Mouse (Mus musculus): Measurements from ENCODE around the gene Tmcc3.

Gene Tmcc3

DNA sequence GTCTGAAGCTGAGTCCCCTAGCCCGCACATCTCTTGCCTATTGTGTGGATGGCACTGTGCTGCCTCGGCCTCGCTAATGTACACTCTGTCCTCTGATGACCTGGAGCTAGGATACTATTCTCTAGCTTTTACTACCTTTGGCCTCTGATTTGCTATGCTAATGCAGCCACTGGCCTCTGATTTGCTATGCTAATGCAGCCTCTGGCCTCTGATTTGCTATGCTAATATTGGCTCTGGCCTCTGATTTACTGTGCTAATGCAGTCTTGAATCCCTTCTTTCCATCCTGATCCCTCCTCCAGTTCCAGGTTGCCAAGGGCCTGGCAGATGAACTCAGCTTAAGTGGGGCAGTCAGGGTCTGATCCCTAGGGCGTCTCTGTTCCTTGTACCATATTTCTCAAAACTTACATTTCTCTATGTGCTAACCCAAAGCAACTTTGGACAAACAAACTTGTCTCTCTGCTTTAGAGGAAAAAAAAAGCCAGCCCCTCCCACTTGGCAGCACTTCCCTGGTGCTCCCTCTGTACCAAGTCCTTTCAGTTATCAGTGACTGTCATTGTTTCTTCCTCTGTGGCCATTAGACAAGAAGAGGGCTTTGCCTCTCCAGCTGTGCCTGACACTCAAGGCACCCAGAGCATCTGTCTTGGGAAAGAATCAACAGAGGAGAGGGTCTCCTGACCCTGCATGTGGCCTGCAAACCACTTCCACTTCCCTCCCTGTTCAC is 237.9 kb downstream of the Tmcc3 start:
- DNase-seq (ENCODE audit: low read depth, low spot score) = peak; percentile 59

DNA sequence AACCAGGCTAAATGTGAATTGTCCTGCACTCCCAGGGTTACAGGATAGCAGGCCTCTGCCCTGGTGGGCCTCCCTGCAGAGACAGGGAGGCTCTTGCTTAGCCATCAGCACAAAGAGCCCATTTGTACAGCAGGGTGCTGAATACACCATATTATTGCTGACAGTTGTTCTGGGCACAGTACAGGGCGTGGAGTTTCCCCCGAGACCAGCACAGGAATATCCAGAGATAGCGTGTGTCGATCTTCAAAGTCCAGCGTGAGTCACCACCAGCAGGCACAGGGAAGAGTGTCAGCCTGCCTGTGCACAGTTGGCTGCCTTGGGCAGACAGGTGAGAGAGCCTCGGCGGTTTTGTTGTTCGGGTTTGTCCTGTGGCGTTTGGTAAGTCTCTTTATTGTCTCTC is 238.9 kb downstream of the Tmcc3 start:
- no peak for DNase-seq (ENCODE audit: low read depth, low spot score)

GRCm38 (mm10) chr10:94551065-94551464 is 239.3 kb downstream of the Tmcc3 start:
- DNase-seq (ENCODE audit: low read depth, low spot score) = no peak

- no peak for DNase-seq (ENCODE audit: low read depth, low spot score)
Observed at GRCm38 (mm10) chr10:94551511-94551910, 239.8 kb downstream of the Tmcc3 start.

GRCm38 (mm10) chr10:94551924-94552523 is 240.3 kb downstream of the Tmcc3 start:
- no peak for DNase-seq (ENCODE audit: low read depth, low spot score)

GRCm38 (mm10) chr10:94555394-94555793 is 243.6 kb downstream of the Tmcc3 start:
- no peak for DNase-seq (ENCODE audit: low read depth, low spot score)

DNA sequence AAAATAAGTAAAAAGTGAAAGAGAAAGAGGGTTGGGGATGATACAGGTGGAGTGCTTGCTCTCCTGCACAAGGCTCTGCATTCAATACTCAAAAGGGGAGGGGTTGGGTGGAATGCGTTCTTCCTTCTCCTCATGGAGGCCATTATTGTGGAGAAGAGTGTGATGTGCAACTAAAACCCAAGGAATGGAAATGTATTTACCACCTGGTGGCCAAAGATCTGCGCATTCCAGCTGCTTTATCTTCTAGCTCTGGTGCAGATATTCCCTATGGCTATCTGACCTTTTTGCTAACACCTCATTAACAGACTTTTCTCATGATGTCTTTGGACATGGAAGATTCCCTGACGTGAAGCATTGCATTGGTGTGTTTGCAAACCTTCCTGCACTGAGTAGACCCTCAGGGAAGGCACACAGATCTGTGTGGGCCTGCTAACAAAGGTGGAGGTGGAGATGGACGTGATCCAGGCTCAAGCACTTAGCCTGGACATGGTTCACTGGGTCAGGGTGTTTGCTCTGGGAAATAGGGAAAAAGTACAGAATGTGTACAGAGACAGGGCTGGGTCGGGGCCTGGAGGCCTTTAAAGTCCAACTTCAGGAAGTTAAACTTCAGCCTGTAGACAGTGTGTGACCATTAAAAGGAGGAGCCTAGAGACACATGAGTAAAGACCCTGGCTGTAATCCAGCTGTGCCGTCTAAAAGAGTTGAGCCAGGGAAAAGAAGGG is 245.8 kb downstream of the Tmcc3 start:
- peak; percentile 65 for DNase-seq (ENCODE audit: low read depth, low spot score)

GRCm38 (mm10) chr10:94558826-94559225 is 247.1 kb downstream of the Tmcc3 start:
- no peak for DNase-seq (ENCODE audit: low read depth, low spot score)

GRCm38 (mm10) chr10:94561351-94561750 is 249.6 kb downstream of the Tmcc3 start:
- no peak for DNase-seq (ENCODE audit: low read depth, low spot score)

- DNase-seq (ENCODE audit: low read depth, low spot score) = peak; percentile 49
Observed at GRCm38 (mm10) chr10:94562188-94562587, 250.4 kb downstream of the Tmcc3 start.

GRCm38 (mm10) chr10:94562991-94563390 is 251.2 kb downstream of the Tmcc3 start:
- DNase-seq (ENCODE audit: low read depth, low spot score) = no peak

DNA sequence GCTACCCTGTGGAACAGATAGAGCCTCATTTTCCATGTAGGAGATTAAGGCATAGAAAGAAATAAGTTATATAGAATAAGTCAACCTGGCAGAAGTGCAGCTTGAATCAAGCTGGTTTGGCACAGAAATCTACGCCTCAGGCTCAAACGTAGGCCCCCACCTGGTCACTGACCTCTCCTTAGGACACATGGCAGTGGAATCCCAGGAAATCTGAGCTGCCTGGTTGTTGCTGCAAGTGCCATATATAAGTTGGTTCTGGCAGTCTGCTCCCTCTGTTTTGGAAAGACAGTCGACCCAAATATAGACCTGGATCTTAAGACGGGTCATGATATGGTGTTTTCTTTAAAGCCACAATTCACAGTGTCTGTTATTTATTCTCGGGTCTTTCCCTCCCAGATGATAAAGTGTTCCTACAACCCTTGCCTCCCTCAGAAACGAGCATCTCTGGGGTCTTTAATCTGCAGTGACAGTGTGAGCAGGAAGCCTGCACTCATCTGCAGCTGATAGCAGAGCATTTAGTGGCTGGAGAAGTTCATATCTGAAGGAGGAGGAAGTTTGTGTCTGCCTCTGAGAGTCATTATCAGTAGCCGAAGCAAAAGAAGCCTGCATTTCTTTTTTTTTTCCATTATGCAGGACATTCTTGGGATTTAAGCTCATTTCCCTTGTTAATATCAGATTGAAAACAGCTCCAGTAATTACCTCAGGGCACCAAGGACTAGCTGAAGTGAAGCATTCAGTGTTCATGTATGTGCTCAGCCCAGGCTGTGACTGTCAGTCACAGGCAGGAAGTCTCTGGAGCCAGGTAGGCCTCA is 253.9 kb downstream of the Tmcc3 start:
- no peak for DNase-seq (ENCODE audit: low read depth, low spot score)

DNA sequence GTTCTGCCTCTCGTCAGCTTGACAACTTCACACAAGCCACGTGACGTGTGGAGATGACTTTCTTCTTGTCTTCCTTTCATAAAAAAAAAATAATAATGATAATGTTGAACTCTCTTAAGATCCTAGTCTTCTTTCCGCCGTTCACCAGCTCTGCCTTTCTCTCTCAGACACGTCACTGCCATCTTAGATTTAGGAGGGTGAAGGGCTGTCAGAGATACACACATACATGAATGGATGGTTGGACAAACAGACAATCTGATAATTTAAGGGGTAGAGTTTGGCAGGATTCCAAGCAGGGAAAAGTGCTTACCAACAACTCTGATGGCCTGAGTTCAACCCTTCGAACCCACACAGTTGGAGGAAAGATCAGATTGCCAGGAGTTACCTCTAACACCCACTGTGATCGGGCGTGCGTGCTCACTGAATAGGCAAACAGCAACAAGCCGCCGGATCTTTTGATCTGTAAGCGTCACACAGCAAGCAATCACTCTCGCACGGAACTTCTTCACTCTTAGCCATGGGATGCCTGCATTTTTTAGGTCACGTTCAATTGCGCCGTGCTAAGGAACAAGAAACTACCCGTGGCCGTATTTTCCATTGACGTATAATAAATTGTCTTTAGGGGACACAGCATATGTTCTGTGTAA is 254.6 kb downstream of the Tmcc3 start:
- peak; percentile 56 for DNase-seq (ENCODE audit: low read depth, low spot score)

GRCm38 (mm10) chr10:94567251-94567650 is 255.5 kb downstream of the Tmcc3 start:
- no peak for DNase-seq (ENCODE audit: low read depth, low spot score)

DNA sequence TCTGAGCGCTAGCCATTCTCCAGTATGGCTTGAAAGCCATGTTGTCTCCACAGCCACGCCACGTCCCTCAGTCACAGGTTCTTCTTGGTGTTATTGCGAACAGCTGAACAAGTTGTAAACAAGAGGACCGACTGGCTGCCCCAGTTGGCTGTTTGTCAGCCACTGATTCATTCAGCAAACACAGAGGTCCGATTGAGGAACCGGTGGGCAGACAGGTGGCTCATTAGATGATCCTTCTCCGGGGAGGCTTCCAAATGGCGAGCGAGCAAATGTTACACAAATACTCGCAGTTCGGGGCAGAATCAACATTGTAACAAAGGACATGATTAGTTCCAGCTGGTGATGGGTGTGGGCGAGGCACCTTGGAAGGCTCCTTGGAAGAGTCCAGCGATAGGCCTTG is 256.2 kb downstream of the Tmcc3 start:
- DNase-seq (ENCODE audit: low read depth, low spot score) = no peak

DNA sequence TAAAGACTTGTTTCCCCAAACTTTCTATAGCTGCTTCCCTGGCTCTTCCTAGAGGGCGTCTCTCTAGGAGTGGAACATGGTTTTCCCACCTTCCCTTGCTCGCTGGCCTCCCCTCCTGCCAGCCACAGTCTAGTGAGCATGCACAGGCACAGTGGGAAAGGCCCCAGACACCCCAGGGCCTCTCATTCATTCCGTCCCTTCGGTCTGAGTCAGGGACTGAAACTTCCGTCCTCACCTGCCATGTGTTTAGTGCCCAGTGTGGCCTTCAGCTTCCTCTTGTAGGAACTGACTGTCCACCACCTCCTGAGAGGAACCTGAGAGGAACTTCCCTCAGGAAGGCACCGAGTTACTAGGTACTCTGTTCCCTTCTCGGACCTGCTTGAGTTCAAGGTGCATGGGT is 257.1 kb downstream of the Tmcc3 start:
- no peak for DNase-seq (ENCODE audit: low read depth, low spot score)

DNA sequence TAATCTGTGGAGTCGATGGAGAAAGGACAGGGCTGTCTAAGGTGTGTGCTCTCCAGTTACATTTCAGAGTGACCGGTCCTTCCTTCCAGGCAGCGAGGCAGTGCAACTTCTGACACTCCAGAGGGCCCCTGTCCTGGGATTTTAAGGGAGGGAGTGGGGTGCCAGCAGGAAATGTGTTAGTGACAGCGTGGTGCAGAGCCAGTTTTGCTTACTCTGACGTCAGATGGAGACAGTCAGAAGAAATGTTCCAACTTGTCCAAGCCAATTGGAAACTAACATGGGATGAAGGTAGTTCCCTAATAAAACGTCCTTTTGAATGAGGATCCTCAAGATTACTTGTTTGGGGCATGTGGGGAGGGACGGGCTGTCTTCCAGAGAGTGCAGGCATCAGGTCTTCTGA is 258.0 kb downstream of the Tmcc3 start:
- DNase-seq (ENCODE audit: low read depth, low spot score) = no peak

DNA sequence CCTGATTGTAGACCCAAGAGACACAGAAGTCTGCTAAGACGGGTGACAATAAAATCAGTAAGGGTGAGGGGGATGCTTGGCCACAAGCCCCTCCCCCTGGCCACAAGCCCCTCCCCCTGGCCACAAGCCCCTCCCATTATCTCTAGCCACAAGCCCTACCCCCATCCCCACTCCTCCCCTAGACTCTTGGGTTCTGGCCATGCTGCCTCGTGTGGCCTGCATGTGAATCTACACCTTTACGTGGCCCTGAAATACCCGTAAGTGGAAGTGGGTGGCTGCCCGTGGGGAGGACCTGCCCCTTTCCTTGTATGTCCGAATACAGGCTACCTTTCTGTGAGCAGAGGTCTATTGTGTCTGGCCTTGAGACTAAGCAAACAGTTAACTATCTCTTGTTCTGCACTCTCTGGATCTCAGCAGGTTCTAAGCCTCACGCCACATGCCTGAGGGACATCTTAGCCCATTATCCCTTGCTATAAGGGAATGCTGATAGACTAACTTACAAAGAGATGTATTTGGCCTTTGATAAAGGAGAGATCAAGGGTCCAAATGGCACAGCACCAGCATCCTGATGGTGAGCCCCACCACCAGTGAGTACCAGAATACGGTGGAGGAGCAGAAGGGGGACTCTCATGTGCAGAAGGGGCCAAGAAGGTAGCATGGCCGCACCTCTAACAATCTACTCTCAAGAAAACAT is 260.3 kb downstream of the Tmcc3 start:
- DNase-seq (ENCODE audit: low read depth, low spot score) = peak; percentile 89

DNA sequence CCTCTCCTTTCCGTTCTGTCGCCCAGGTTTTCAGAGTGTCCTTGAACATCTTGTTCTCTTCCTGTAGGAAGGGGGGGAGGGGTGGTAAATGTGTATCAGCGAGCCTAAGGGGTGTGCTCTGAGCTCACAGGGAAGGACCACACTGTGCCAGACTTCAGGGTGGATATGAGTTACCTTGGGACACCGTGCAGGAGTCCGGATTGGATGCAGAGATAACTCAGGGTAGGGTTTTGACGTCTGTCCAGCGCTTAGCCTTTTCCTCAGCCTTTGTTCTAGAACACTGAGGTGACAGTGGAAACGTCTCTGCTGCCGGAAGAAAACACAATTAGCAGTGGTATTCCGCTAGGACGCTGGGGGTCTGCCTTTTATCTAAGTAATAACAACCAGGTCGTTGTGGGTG is 261.0 kb downstream of the Tmcc3 start:
- DNase-seq (ENCODE audit: low read depth, low spot score) = no peak

DNA sequence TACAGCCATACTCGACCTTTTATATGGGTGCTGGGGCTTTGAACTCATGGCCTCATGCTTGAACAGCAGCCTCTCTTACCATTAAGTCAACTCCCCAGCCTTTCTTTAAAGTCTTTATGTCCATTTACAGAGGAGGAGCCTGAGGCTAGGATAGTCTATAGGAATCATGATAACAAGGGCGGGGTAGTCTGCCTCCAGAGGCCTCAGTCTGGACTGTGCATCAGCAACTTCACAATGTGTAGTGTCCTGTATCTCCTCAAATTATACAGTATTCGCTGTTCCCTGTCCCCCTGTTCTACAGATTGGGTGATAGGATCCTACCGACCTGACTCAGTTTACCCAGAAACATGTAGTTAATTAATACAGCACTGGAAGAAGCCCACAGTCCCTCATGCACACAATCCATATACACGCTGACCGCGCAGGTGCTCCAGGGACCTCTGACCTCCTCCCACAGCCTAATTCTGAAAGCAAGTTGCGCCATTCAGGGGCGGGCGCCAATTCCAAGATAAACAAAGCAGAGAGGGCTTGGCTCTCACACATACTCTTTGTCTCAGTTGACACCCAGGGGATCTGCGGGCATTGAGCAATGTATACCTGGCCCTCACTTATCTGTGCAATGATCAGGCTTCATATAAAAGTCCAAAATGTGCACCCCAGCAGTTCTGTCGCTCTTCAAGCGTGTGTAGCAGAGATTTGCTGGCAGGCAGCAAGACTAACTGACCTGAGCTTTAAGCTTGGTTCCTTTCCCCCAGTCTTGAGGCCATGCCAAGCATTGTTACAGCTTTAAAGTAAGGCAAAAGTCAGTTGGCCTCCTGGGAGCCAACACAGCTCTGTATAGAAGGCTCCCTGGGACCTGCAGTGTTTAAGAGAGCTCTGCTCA is 262.9 kb downstream of the Tmcc3 start:
- no peak for DNase-seq (ENCODE audit: low read depth, low spot score)
